Mouse (Mus musculus) stomach, postnatal 0 days (tissue): ENCODE data around the gene Atp1b2.

Source experiments
- CTCF ChIP-seq: IDR thresholded peaks from 2 replicates; pipeline ENCODE4 v1.5.1; 2016; ENCODE audit warnings: antibody characterized with exemption, low read depth, mild to moderate bottlenecking, moderate library complexity
- EP300 ChIP-seq: optimal IDR thresholded peaks from 2 replicates; pipeline ENCODE3; 2016; ENCODE audit warnings: antibody characterized with exemption

GRCm38 (mm10) chr11:69578301-69578700 lies 27.4 kb downstream of the Atp1b2 start:
- no peak for TF ChIP-seq EP300
- no peak for TF ChIP-seq CTCF
